Mouse (Mus musculus) G1E (cell line): ENCODE measurements at regions not wholly inside any gene's neighbourhood (a gene's known extent, or its start where the extent isn't known, plus 50 kb on each side); places are given as distances from the start of the nearest gene placed in this dataset.

ENCODE experiments used
- CTCF ChIP-seq: IDR thresholded peaks from 2 replicates; pipeline ENCODE4 v1.5.1; 2012; ENCODE audit warnings: low read depth, low read length, inconsistent platforms, mixed read lengths
- GATA1 ChIP-seq: IDR thresholded peaks from 2 replicates; pipeline ENCODE4 v1.6.1; 2012; ENCODE audit warnings: borderline replicate concordance, low read length, inconsistent platforms, mixed read lengths

GRCm38 (mm10) chr12:21472487-21472886, 55.0 kb upstream of the Ywhaq start:
- TF ChIP-seq CTCF (no peak), GATA1 (no peak)
